Mouse (Mus musculus): ENCODE results near the gene Rfx1. TPM values are rescaled to one million over a fixed set of nuclear protein-coding genes. Genes with fewer than 3 reads are reported as not detected.

The Rfx1 gene
- total and polyA plus RNA-seq, 2 experiments from 2014 or later, result 8.8 to 28.4 TPM

DNA sequence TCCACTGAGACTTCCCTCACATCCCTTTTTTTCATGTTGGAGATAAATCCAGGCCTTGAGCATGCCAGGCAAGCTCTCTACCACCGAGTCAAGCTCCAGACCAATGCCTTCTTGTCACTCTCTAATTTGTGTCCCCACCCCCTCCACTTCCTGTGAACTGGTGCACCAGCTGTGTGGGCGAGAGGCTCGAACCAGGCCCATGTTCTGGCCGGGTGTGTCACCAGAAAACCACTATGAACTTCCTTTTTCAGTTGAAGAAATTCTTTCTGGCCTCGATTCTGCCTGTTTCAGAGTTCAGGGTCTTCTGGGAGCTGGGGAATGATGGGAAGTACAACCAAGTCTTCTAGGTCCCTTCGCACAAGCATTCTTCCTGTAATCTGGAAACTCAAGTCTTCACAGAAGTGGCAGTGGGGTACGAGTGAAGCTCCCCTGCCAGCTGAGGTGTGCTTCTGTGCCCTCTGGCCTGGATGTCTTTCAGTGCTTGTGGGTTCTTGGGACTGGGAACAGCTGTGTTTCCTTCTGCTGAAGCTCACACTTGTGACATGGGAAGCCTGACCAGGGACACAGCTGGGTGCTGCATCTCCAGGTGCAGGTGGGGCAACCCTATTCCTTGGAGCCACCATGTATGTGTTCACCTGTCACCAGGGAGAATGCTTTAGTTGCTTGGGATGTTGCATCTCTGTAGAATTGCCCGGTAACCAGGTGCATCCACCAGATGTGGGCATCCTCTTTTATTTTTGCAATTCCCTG is 2.6 kb upstream of the Rfx1 start:
- no peak overlapping the region for H3K9ac ChIP-seq (replicated peaks; ENCODE audit: low read length, poor library complexity, severe bottlenecking)
- WGBS, result 74% methylated on average over 8 of the region's 8 CpGs
- no peak overlapping the region for H3K27ac ChIP-seq (ENCODE audit: low read depth, low read length)
- no peaks in the 10 kb centered on the region for H3K36me3 ChIP-seq (ENCODE audit: insufficient read depth, low read length)
- no peaks in the 10 kb centered on the region for H3K27me3 ChIP-seq (ENCODE audit: insufficient read depth, low read length)
- H3K4me1 ChIP-seq (ENCODE audit: insufficient read depth, low read length), result peaks cover 8% of the 10 kb centered on the region
- DNase-seq (ENCODE audit: low spot score) (no peak), ATAC-seq (ENCODE audit: low FRiP score) (no peak)
- no peak overlapping the region for H3K4me3 ChIP-seq (ENCODE audit: low read depth, low read length)
- H3K9me3 ChIP-seq (ENCODE audit: low read length), result no peaks in the 10 kb centered on the region
- TF ChIP-seq CTCF (IDR thresholded peaks at IDR 0.05), result no peak
- H3K4me2 ChIP-seq (ENCODE audit: low read depth, low read length, poor library complexity, severe bottlenecking), result no peak overlapping the region

DNA sequence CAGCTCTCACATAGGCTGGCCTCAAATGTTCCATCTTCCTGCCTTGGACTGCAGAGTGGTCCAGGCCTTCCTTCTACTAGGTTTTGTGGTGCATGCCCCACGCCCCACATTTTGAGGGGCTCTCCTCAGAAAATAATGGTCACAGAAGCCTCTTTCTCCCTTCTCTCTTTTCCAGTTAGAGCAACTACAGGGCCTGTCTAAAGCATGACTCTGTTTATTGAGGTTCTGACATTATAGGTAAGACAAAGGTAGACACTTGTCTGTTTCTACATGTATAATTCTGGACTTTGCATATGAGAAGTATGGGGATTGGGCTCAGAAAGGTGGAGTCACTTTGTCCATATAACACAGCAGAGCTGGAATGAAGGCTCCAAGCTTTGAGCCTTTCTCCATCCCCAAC is 1.6 kb upstream of the Rfx1 start, which contains the start of gene Gm10643:
TSS of gene Gm10643 (minus strand) at position 101 of the 400 bp plus-strand sequence.
- TF ChIP-seq CTCF (IDR thresholded peaks at IDR 0.05), result no peak

DNA sequence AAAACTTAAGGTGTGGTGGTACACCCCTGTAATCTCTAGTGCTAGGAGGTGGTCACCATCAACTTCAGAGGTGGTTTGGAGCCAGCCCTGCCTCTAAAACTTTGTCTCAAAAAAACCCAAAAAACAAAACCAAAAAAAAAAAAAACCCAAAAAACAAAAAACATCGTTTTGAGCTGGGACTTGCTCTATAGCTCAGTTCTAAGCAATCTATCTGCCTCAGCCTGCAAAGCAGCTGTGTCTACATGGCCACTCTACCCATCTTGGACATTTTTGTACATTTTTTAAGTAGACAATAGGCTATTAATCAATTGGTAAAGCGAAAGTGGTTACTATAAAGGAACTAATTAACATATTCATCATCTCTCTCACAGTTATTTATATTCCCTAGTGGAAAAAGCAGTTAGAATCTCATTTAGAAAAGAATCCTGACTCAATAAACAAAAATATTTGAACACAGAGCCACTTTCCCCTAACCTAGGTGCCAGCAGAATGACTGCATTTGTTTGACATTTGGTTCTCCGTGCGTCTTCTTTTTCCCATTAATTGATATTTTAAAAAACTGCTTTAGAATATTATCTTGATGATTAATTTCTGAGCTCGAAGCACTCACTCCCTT is 1.1 kb upstream of the Rfx1 start:
- 22% methylated on average over 5 of the region's 5 CpGs for WGBS
- DNase-seq (ENCODE audit: low spot score), result no peak
- no peaks in the 10 kb centered on the region for H3K9me3 ChIP-seq (ENCODE audit: low read length)
- H3K36me3 ChIP-seq (ENCODE audit: insufficient read depth, low read length), result no peaks in the 10 kb centered on the region
- H3K27me3 ChIP-seq (ENCODE audit: insufficient read depth, low read length), result no peaks in the 10 kb centered on the region
- ATAC-seq (ENCODE audit: low FRiP score), result no peak
- peak overlapping the region; percentile 49 for H3K4me3 ChIP-seq (ENCODE audit: low read depth, low read length)
- H3K27ac ChIP-seq (ENCODE audit: low read depth, low read length), result peak overlapping the region; percentile 79
- peak overlapping the region; percentile 87 for H3K4me2 ChIP-seq (ENCODE audit: low read depth, low read length, poor library complexity, severe bottlenecking)
- H3K4me1 ChIP-seq (ENCODE audit: insufficient read depth, low read length), result peaks cover 8% of the 10 kb centered on the region
- no peak for TF ChIP-seq CTCF (IDR thresholded peaks at IDR 0.05)
- H3K9ac ChIP-seq (replicated peaks; ENCODE audit: low read length, poor library complexity, severe bottlenecking), result peak overlapping the region; percentile 66

More for the DNA sequence above, 1.6 kb upstream of the Rfx1 start, which contains the start of gene Gm10643:
- ATAC-seq (ENCODE audit: low FRiP score) (no peak), DNase-seq (ENCODE audit: low spot score) (no peak)
- H3K27ac ChIP-seq (ENCODE audit: low read depth, low read length), result peak within 1 kb of the TSS; percentile 79
- no peaks in the 10 kb centered on the region for H3K36me3 ChIP-seq (ENCODE audit: insufficient read depth, low read length)
- peak within 1 kb of the TSS; percentile 49 for H3K4me3 ChIP-seq (ENCODE audit: low read depth, low read length)
- H3K9me3 ChIP-seq (ENCODE audit: low read length), result no peaks in the 10 kb centered on the region
- 96% methylated on average over 1 of the region's 1 CpGs for WGBS
- H3K4me2 ChIP-seq (ENCODE audit: low read depth, low read length, poor library complexity, severe bottlenecking), result peak within 1 kb of the TSS; percentile 87
- peak within 1 kb of the TSS; percentile 66 for H3K9ac ChIP-seq (replicated peaks; ENCODE audit: low read length, poor library complexity, severe bottlenecking)
- peaks cover 8% of the 10 kb centered on the region for H3K4me1 ChIP-seq (ENCODE audit: insufficient read depth, low read length)
- no peaks in the 10 kb centered on the region for H3K27me3 ChIP-seq (ENCODE audit: insufficient read depth, low read length)

DNA sequence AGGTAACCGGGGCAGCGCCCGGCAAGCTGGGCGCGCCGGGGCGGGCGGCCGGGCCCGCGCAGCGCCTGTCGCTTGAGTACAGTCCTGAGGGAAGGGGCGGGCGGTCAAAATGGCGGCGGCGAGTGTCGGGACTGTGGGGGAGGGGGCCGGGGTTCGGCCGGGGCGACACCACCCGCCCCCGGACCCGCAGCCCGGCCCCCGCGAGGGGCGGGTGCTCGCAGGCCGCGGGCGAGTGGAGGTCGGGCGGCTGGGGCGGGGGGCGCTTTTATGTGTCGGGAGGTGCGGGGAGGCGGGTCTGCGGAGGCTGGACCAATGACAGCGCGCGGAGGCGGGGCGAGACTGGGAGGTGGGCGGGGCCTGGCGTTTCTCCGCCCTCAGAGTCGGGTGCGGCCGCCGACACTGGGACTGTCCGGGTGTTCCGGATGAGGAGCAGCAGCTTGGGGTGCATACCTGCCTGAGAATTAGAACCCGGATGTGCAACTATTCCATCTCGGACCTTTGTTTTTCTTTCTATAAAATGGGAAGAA is 476 bp downstream of the Rfx1 start:
- Histone ChIP-seq H3K27me3 (ENCODE audit: insufficient read depth, low read length) (no peaks in the 10 kb centered on the region), H3K4me2 (ENCODE audit: low read depth, low read length, poor library complexity, severe bottlenecking) (peak overlapping the region; percentile 57), H3K4me1 (ENCODE audit: insufficient read depth, low read length) (peaks cover 8% of the 10 kb centered on the region), H3K9me3 (ENCODE audit: low read length) (no peaks in the 10 kb centered on the region), H3K36me3 (ENCODE audit: insufficient read depth, low read length) (no peaks in the 10 kb centered on the region), H3K27ac (ENCODE audit: low read depth, low read length) (peak overlapping the region; percentile 96), H3K4me3 (ENCODE audit: low read depth, low read length) (peak overlapping the region; percentile 89), H3K9ac (replicated peaks; ENCODE audit: low read length, poor library complexity, severe bottlenecking) (peak overlapping the region; percentile 89)
- TF ChIP-seq CTCF (IDR thresholded peaks at IDR 0.05), result no peak
- DNase-seq (ENCODE audit: low spot score) (peak; percentile 90), ATAC-seq (ENCODE audit: low FRiP score) (peak; percentile 78)
- 1% methylated on average over 55 of the region's 58 CpGs for WGBS

DNA sequence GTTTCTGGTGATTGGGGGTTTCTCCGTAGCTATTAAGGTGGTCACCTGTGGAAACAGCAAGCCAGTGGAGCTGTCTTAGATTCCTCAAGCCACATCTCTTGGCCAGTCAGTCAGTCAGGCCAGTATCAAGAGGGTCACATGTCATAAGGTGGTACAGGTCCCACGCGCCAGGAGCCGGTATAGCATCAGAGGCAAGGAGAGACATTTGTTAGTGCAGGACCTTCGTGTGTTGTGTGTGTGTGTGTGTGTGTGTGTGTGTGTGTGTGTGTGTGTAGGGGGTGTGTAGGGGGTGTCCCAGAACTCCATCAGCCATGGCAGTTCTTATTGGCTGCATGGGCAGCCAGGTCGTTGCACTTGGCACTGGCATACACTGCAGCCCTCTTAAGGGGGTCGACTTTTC is 1.3 kb downstream of the Rfx1 start:
- Histone ChIP-seq H3K9ac (replicated peaks; ENCODE audit: low read length, poor library complexity, severe bottlenecking) (0 out of 2 replicates have a peak overlapping the region, but pooled peaks have one; percentile 89), H3K27ac (ENCODE audit: low read depth, low read length) (no peak overlapping the region), H3K4me2 (ENCODE audit: low read depth, low read length, poor library complexity, severe bottlenecking) (peak overlapping the region; percentile 57)

More for the DNA sequence above, 1.3 kb downstream of the Rfx1 start:
- H3K4me3 ChIP-seq (ENCODE audit: low read depth, low read length), result peak overlapping the region; percentile 89
- ATAC-seq (ENCODE audit: low FRiP score), result no peak
- peaks cover 13% of the 10 kb centered on the region for H3K4me1 ChIP-seq (ENCODE audit: insufficient read depth, low read length)
- 83% methylated on average over 7 of the region's 7 CpGs for whole genome bisulfite sequencing
- no peak for TF ChIP-seq CTCF (IDR thresholded peaks at IDR 0.05)
- no peak for DNase-seq (ENCODE audit: low spot score)
- no peaks in the 10 kb centered on the region for H3K9me3 ChIP-seq (ENCODE audit: low read length)
- no peaks in the 10 kb centered on the region for H3K36me3 ChIP-seq (ENCODE audit: insufficient read depth, low read length)
- no peaks in the 10 kb centered on the region for H3K27me3 ChIP-seq (ENCODE audit: insufficient read depth, low read length)
